Mouse (Mus musculus) MEL (cell line): Measurements from ENCODE around the gene Mettl16. TPM values are rescaled to one million over a fixed set of nuclear protein-coding genes. Genes with fewer than 3 reads are reported as not detected.

ENCODE experiments used
- DNase-seq: peaks from one replicate; pipeline ENCODE4 v3.0.0; 2011; ENCODE audit warnings: low read depth, low spot score
- H3K27ac ChIP-seq: 2 replicates; pipeline ENCODE4 v1.5.1; 2012; ENCODE audit warnings: low read depth, mild to moderate bottlenecking, control low read depth, low read length, moderate library complexity; ENCODE audit not compliant: control insufficient read depth
- H3K27me3 ChIP-seq, 2 experiments: fragments of 150-350 bp in 1 of 2; sonication (generic) in 1 of 2; 2 replicates each; pipeline ENCODE4 v1.6.1; 2012; ENCODE audit warnings: low read length in 2 of 2, mild to moderate bottlenecking in 2 of 2, improper control_type of control experiment in 1 of 2, moderate library complexity in 1 of 2; ENCODE audit not compliant: insufficient read depth in 2 of 2, control insufficient read depth in 1 of 2
- H3K36me3 ChIP-seq, 2 experiments: 2 replicates each; pipeline ENCODE4 v1.6.1; 2012 to 2014; ENCODE audit warnings: low read length in 2 of 2, improper control_type of control experiment in 1 of 2, inconsistent platforms in 1 of 2, mild to moderate bottlenecking in 1 of 2; ENCODE audit not compliant: insufficient read depth in 2 of 2, control insufficient read depth in 1 of 2
- H3K4me1 ChIP-seq, 2 experiments: fragments of 150-350 bp in 1 of 2; sonication (generic) in 1 of 2; 2 replicates each; pipeline ENCODE4 v1.6.1; 2012; ENCODE audit warnings: low read length in 2 of 2, improper control_type of control experiment in 1 of 2, mild to moderate bottlenecking in 1 of 2; ENCODE audit not compliant: insufficient read depth in 2 of 2, control insufficient read depth in 1 of 2
- H3K4me3 ChIP-seq, 2 experiments: fragments of 150-350 bp in 1 of 2; sonication (generic) in 1 of 2; 2 replicates each; pipeline ENCODE4 v1.5.1; 2012; ENCODE audit warnings: low read depth in 2 of 2, low read length in 2 of 2, mild to moderate bottlenecking in 2 of 2, moderate library complexity in 2 of 2, control low read depth in 1 of 2, improper control_type of control experiment in 1 of 2; ENCODE audit not compliant: control insufficient read depth in 1 of 2, insufficient read depth in 1 of 2
- H3K79me2 ChIP-seq: 2 replicates; pipeline ENCODE4 v1.6.1; 2012; ENCODE audit warnings: mild to moderate bottlenecking, low read length, moderate library complexity; ENCODE audit not compliant: control insufficient read depth, poor library complexity, insufficient read depth
- H3K9ac ChIP-seq: 2 replicates; pipeline ENCODE4 v1.6.1; 2012; ENCODE audit warnings: low read depth, mild to moderate bottlenecking, control low read depth, low read length, moderate library complexity; ENCODE audit not compliant: control insufficient read depth, poor library complexity, severe bottlenecking
- H3K9me3 ChIP-seq: fragments of 150-350 bp; sonication (generic); replicated peaks from 2 replicates; pipeline ENCODE4 v1.6.1; 2012; ENCODE audit warnings: mild to moderate bottlenecking, low read length, improper control_type of control experiment, moderate library complexity; ENCODE audit not compliant: insufficient read depth
- BHLHE40 ChIP-seq: IDR thresholded peaks from 2 replicates; pipeline ENCODE4 v1.6.1; 2012; ENCODE audit warnings: low read depth, mild to moderate bottlenecking, inconsistent platforms, low read length, improper control_type of control experiment, borderline replicate concordance
- HCFC1 ChIP-seq: IDR thresholded peaks from 2 replicates; pipeline ENCODE4 v1.6.1; 2012; ENCODE audit warnings: low read depth, mild to moderate bottlenecking, inconsistent platforms, low read length, improper control_type of control experiment, moderate library complexity
- KAT2A ChIP-seq: conservative IDR thresholded peaks from 2 replicates; pipeline ENCODE4 v1.6.1; 2012; ENCODE audit warnings: low read depth, low read length, improper control_type of control experiment, inconsistent platforms
- MAFK ChIP-seq: IDR thresholded peaks from 2 replicates; pipeline ENCODE4 v1.6.1; 2011; ENCODE audit warnings: low read depth, mild to moderate bottlenecking, low read length, improper control_type of control experiment, borderline replicate concordance
- MAX ChIP-seq: IDR thresholded peaks from 2 replicates; pipeline ENCODE4 v1.6.1; 2011; ENCODE audit warnings: low read length, improper control_type of control experiment
- MAZ ChIP-seq: IDR thresholded peaks from 2 replicates; pipeline ENCODE4 v1.6.1; 2012; ENCODE audit warnings: low read depth, mild to moderate bottlenecking, inconsistent platforms, low read length, improper control_type of control experiment
- MXI1 ChIP-seq: IDR thresholded peaks from 2 replicates; pipeline ENCODE4 v1.6.1; 2011; ENCODE audit warnings: mild to moderate bottlenecking, low read depth, low read length, improper control_type of control experiment
- MYB ChIP-seq: IDR thresholded peaks from 2 replicates; pipeline ENCODE4 v1.6.1; 2011; ENCODE audit warnings: mild to moderate bottlenecking, low read depth, low read length, improper control_type of control experiment
- MYC ChIP-seq: IDR thresholded peaks from 2 replicates; pipeline ENCODE4 v1.6.1; 2011; ENCODE audit warnings: low read depth, mild to moderate bottlenecking, low read length, improper control_type of control experiment, moderate library complexity
- NRF1 ChIP-seq: IDR thresholded peaks from 2 replicates; pipeline ENCODE4 v1.6.1; 2014; ENCODE audit warnings: low read depth, mild to moderate bottlenecking, inconsistent platforms, low read length, improper control_type of control experiment, moderate library complexity; ENCODE audit not compliant: poor library complexity, insufficient read depth, severe bottlenecking
- POLR2AphosphoS2 ChIP-seq: IDR thresholded peaks from 2 replicates; pipeline ENCODE4 v1.6.1; 2011; ENCODE audit warnings: low read length, improper control_type of control experiment
- POLR2AphosphoS5 ChIP-seq: IDR thresholded peaks from 2 replicates; pipeline ENCODE4 v1.6.1; 2012; ENCODE audit warnings: low read depth, borderline replicate concordance, mild to moderate bottlenecking, inconsistent platforms, low read length, moderate library complexity, mixed read lengths
- RCOR1 ChIP-seq: IDR thresholded peaks from 2 replicates; pipeline ENCODE4 v1.6.1; 2012; ENCODE audit warnings: low read depth, mild to moderate bottlenecking, inconsistent platforms, low read length, improper control_type of control experiment
- SIN3A ChIP-seq: IDR thresholded peaks from 2 replicates; pipeline ENCODE4 v1.6.1; 2012; ENCODE audit warnings: low read length, improper control_type of control experiment, inconsistent platforms
- TBP ChIP-seq: IDR thresholded peaks from 2 replicates; pipeline ENCODE4 v1.8.0; 2011; ENCODE audit warnings: low read depth, low read length, improper control_type of control experiment
- TCF12 ChIP-seq: IDR thresholded peaks from 2 replicates; pipeline ENCODE4 v1.6.1; 2014; ENCODE audit warnings: low read depth, mild to moderate bottlenecking, inconsistent platforms, low read length, improper control_type of control experiment, moderate library complexity
- USF1 ChIP-seq: IDR thresholded peaks from 2 replicates; pipeline ENCODE4 v1.6.1; 2014; ENCODE audit warnings: low read depth, mild to moderate bottlenecking, inconsistent platforms, low read length, improper control_type of control experiment, moderate library complexity
- ZMIZ1 ChIP-seq: IDR thresholded peaks from 2 replicates; pipeline ENCODE4 v1.6.1; 2012; ENCODE audit warnings: low read depth, mild to moderate bottlenecking, inconsistent platforms, low read length, improper control_type of control experiment, moderate library complexity
- polyA plus RNA-seq, 2 experiments: library from polyadenylated mRNA; stranded (reverse) in 1 of 2; unstranded in 1 of 2; fragments of >175 nt in 1 of 2; fragments of >200 nt in 1 of 2; gene quantifications; 2 replicates each; pipeline versions ENCODE4 v1.2.1 to v1.2.4; 2012; ENCODE audit warnings: low replicate concordance in 2 of 2, low read depth in 1 of 2; ENCODE audit not compliant: insufficient read length in 2 of 2, insufficient read depth in 1 of 2, missing spikeins in 1 of 2
- total RNA-seq: library from RNA; depleted of rRNA; stranded (reverse); fragments of 300-350 nt; gene quantifications from 2 replicates; pipeline ENCODE4 v1.2.3, GENCODE M21; 2012

The Mettl16 gene
- total and polyA plus RNA-seq, 3 experiments: 76.3 to 116 TPM; not detected in 1

DNA sequence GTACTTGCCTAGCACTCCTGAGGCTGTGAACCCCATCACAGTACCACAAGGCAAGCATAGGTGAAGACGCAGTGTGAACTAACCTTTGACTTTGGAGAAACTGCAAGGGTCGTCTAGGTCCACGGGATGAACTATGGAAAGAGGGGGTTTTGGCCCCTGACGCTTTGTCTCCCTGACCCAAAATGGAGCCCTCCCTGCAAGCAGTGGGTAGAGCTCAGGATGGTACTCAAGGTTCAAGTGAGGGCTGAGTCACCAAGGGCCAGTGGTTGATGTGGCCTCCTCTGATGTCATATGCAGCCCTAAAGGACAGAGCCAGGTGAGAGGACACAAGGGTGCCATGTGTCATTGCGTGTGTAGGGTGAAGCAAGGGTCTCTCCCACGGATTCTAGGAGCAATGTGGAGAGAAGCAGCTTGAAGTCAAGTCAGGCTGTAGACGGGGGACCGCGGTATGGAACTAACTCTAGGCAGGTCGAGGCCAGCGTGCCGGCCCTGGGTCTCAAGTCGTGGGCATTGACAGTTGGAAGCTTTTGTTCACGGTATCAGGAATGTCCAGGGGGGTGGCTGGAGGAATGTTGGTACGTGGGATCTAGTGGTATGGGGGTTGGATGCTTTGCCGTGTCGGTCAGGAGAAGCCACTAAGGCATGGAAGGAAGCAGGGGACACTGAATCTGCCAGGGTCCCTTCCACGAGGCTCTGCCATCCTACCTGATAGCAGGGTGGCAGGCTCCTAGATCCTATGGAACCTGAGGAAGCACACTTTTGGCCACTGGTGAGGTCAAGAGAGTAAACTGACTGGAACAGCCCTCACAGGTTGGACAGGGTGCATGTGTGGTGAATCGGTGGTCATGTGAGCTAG lies 69.5 kb downstream of the Mettl16 start:
- no peak overlapping the region for H3K4me3 ChIP-seq
- peaks cover 26% of the 10 kb centered on the region for H3K79me2 ChIP-seq
- no peak overlapping the region for H3K9ac ChIP-seq
- no peak overlapping the region for H3K27ac ChIP-seq
- H3K36me3 ChIP-seq: peaks cover 0 to 12% of the 10 kb centered on the region in 2 experiments; a peak in 2 of 4 replicates
- no peaks in the 10 kb centered on the region for H3K9me3 ChIP-seq
- DNase-seq: no peak
- H3K4me1 ChIP-seq: peaks cover 6 to 18% of the 10 kb centered on the region in 2 experiments; a peak in 3 of 4 replicates
- TF ChIP-seq RCOR1: no peak
- no peak for TF ChIP-seq POLR2AphosphoS5
- no peak for TF ChIP-seq MYC
- TF ChIP-seq TCF12: no peak
- no peak for TF ChIP-seq MAZ
- TF ChIP-seq KAT2A: no peak
- TF ChIP-seq POLR2AphosphoS2: no peak
- TF ChIP-seq MAX: no peak
- no peak for TF ChIP-seq BHLHE40
- no peak for TF ChIP-seq MAFK
- no peak for TF ChIP-seq HCFC1
- TF ChIP-seq, all 39 proteins: peak for 0
- no peaks in the 10 kb centered on the region for H3K27me3 ChIP-seq

DNA sequence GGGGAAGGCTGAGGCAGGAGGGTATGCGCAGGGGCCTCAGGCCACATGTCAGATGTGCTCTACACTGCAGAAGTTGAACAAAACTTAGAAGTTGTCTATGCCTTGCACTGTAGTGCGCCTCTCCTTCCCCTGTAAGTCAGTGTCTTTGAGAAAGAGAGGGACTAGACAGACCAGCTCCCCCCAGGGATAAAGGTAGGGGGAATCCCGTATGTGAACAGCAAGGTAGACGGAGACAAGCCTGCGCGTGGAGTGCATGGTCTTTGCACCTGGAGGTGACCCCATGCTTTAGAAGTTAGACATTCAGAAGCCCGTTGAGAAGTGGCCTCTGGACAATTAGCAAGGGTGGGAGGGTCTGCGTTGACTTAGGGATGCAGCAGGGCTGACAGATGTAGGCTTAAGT lies 70.1 kb downstream of the Mettl16 start:
- TF ChIP-seq POLR2AphosphoS5: no peak
- TF ChIP-seq HCFC1: no peak
- no peak for TF ChIP-seq ZMIZ1
- no peaks in the 10 kb centered on the region for H3K27me3 ChIP-seq
- no peak for DNase-seq
- no peak overlapping the region for H3K9ac ChIP-seq
- peaks cover 25% of the 10 kb centered on the region for H3K79me2 ChIP-seq
- peaks cover 0 to 12% of the 10 kb centered on the region in 2 experiments; a peak in 2 of 4 replicates for H3K36me3 ChIP-seq
- H3K9me3 ChIP-seq: no peaks in the 10 kb centered on the region
- no peak overlapping the region for H3K27ac ChIP-seq
- peaks cover 6 to 18% of the 10 kb centered on the region in 2 experiments; a peak in 3 of 4 replicates for H3K4me1 ChIP-seq
- H3K4me3 ChIP-seq: no peak overlapping the region

DNA sequence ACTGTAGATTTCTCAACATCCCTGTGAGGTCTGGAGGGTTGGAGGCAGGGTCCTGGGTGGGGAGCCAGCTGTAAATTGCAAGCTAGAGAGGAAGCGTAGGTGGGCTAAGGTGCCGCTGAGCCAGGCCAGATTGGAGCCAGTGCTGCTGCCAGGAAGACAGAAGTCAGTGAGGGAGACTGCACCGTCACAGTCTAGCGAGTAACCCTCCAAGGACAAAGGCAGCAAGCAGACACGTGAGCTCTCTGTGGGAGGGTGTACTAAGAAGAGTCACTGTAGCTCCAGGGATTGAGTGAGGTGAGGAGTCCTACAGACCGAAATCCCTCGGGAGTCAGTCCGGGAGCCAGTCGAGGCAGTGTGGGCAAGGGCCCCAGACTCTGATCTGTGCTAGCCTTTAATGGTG lies 70.7 kb downstream of the Mettl16 start:
- peaks cover 21% of the 10 kb centered on the region for H3K79me2 ChIP-seq
- peaks cover 6 to 18% of the 10 kb centered on the region in 2 experiments; a peak in 3 of 4 replicates for H3K4me1 ChIP-seq
- DNase-seq: no peak
- H3K4me3 ChIP-seq: no peak overlapping the region
- H3K27me3 ChIP-seq: no peaks in the 10 kb centered on the region
- no peaks in the 10 kb centered on the region for H3K9me3 ChIP-seq
- TF ChIP-seq NRF1 (no peak), RCOR1 (no peak), TBP (no peak), MYB (no peak), USF1 (no peak), MXI1 (no peak), MAX (no peak), SIN3A (no peak)
- H3K9ac ChIP-seq: no peak overlapping the region
- peaks cover 0 to 12% of the 10 kb centered on the region in 2 experiments; a peak in 2 of 4 replicates for H3K36me3 ChIP-seq
- no peak overlapping the region for H3K27ac ChIP-seq
